Mouse (Mus musculus): ENCODE results near the gene Tnfrsf25.

DNA sequence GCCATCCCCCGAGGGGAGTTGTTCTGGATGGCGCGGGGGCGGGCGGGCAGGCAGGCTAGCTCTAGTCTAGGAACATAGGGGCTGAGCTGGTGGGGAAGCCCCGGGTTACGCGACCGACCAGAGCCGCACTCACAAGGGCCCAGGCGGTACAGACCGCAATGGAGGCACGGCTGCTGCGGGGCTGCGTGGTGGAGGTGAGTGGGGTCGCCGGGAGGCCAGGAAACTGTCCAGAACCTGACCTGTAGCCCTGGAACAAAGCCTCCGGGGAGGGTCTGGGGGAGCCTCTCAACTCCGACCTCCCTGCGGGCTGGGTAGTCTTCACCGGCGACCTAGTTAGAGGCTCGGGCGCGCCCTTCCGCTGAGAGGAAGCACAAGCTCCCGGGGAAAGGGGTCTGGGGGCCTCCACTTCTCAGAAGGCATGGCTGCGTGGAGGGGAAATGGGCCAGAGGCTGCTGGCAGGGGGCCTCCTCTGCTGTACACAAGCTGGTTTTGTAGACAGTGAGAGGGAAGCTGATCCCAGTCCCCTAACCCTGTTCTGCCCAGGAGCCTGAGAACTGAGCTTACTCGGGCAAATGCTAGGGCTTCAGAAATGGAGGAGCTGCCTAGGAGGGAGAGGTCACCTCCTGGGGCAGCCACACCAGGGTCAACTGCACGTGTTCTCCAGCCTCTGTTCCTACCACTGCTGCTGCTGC lies at the start of gene Tnfrsf25:
- TF ChIP-seq TAL1 (IDR thresholded peaks at IDR 0.05; ENCODE audit: low read length) (no peak), GATA1 (IDR thresholded peaks at IDR 0.05; ENCODE audit: low read length) (no peak)

Measured in erythroblast, embryonic 14.5 days (primary cell).